Mouse (Mus musculus) embryonic facial prominence, embryonic 14.5 days (tissue): ENCODE results near the gene Eif4e3. TPM values are rescaled to one million over a fixed set of nuclear protein-coding genes. Genes with fewer than 3 reads are reported as not detected.
A peak's percentile ranks its signal among the peaks of the same experiment; 100 is the strongest.

Experiments
- ATAC-seq: fragments of 200-750 bp; cut with Nextera tagmentation; 2 replicates; pipeline ENCODE4 v1.8.0; 2017; ENCODE audit warnings: low read depth, moderate number of reproducible peaks, moderate TSS enrichment
- DNase-seq: peaks from one replicate; pipeline ENCODE4 v3.0.0-alpha.2; 2015; ENCODE audit warnings: low spot score
- H3K27ac ChIP-seq: fragments of 300-500 bp; sonication (generic); replicated peaks from 2 replicates; pipeline ENCODE4 v1.5.1; 2014; ENCODE audit warnings: low read depth, mild to moderate bottlenecking, low read length, moderate library complexity
- H3K27me3 ChIP-seq: fragments of 300-500 bp; sonication (generic); replicated peaks from 2 replicates; pipeline ENCODE4 v1.6.1; 2014; ENCODE audit warnings: low read length; ENCODE audit not compliant: control insufficient read depth, insufficient read depth
- H3K36me3 ChIP-seq: fragments of 300-500 bp; sonication (generic); 2 replicates; pipeline ENCODE4 v1.6.1; 2014; ENCODE audit warnings: low read length, mixed read lengths; ENCODE audit not compliant: control insufficient read depth, insufficient read depth
- H3K4me1 ChIP-seq: fragments of 300-500 bp; sonication (generic); 2 replicates; pipeline ENCODE4 v1.6.1; 2014; ENCODE audit warnings: antibody characterized with exemption, low read length; ENCODE audit not compliant: control insufficient read depth, insufficient read depth
- H3K4me2 ChIP-seq: fragments of 300-500 bp; sonication (generic); 2 replicates; pipeline ENCODE4 v1.6.1; 2014; ENCODE audit warnings: low read depth, mild to moderate bottlenecking, low read length, moderate library complexity, mixed read lengths
- H3K4me3 ChIP-seq: fragments of 300-500 bp; sonication (generic); 2 replicates; pipeline ENCODE4 v1.5.1; 2014; ENCODE audit warnings: low read depth, mild to moderate bottlenecking, low read length
- H3K9ac ChIP-seq: fragments of 300-500 bp; sonication (generic); 2 replicates; pipeline ENCODE4 v1.6.1; 2014; ENCODE audit warnings: low read depth, mild to moderate bottlenecking, low read length, moderate library complexity, mixed read lengths
- H3K9me3 ChIP-seq: fragments of 300-500 bp; sonication (generic); 2 replicates; pipeline ENCODE4 v1.6.1; 2016; ENCODE audit warnings: low read length; ENCODE audit not compliant: control insufficient read depth
- WGBS: fragments of 180-500 bp; shearing (Covaris S2); extraction: QIAGEN DNeasy Blood & Tissue Kit; methylation state at CpG from one replicate; pipeline ENCODE4 v1.1.7; 2014; 5-methylcytosine and 5-hydroxymethylcytosine counted together
- polyA plus RNA-seq: library from polyadenylated mRNA; unstranded; fragments of >200 nt; fragmentation: Nextera tagmentation; extraction: Ambion mirVana; gene quantifications from 2 replicates; pipeline ENCODE4 v1.2.1, GENCODE M21; 2014

The Eif4e3 gene
- 11.2 and 12.1 TPM in 2 replicates for polyA plus RNA-seq

- Histone ChIP-seq H3K36me3 (no peaks in the 10 kb centered on the region), H3K9ac (peak within 1 kb of the TSS; percentile 81)
- WGBS, result under 1% methylated on average over 17 of the region's 75 CpGs
Measured at GRCm38 (mm10) chr6:99666318-99667171, at the start of gene Eif4e3, which contains the start of gene Gm20696. Eif4e3 (minus strand) TSS chr6:99666771. Gm20696 (minus strand) TSS chr6:99666797.

GRCm38 (mm10) chr6:99715913-99716312 lies 49.3 kb upstream of the Eif4e3 start:
- H3K4me1 ChIP-seq, result no peaks in the 10 kb centered on the region
- H3K27ac ChIP-seq, result no peak overlapping the region
- ATAC-seq, result no peak
- no peak overlapping the region for H3K4me3 ChIP-seq
- 71% methylated on average over 6 of the region's 6 CpGs for WGBS
- DNase-seq, result no peak
- H3K9ac ChIP-seq, result no peak overlapping the region
- H3K27me3 ChIP-seq, result peaks cover 3% of the 10 kb centered on the region; the same call in 1 of the 2 replicates
- H3K4me2 ChIP-seq, result no peak overlapping the region
- H3K9me3 ChIP-seq, result no peaks in the 10 kb centered on the region
- no peaks in the 10 kb centered on the region for H3K36me3 ChIP-seq

More at GRCm38 (mm10) chr6:99666318-99667171, at the start of gene Eif4e3, which contains the start of gene Gm20696:
- DNase-seq (peak; percentile 56), ATAC-seq (peak; percentile 75)
- no peaks in the 10 kb centered on the region for H3K27me3 ChIP-seq
- H3K4me3 ChIP-seq, result peak within 1 kb of the TSS; percentile 71
- H3K4me1 ChIP-seq, result peaks cover 10% of the 10 kb centered on the region
- H3K9me3 ChIP-seq, result no peaks in the 10 kb centered on the region
- H3K27ac ChIP-seq, result peak within 1 kb of the TSS; percentile 13
- peak within 1 kb of the TSS; percentile 94 for H3K4me2 ChIP-seq

DNA sequence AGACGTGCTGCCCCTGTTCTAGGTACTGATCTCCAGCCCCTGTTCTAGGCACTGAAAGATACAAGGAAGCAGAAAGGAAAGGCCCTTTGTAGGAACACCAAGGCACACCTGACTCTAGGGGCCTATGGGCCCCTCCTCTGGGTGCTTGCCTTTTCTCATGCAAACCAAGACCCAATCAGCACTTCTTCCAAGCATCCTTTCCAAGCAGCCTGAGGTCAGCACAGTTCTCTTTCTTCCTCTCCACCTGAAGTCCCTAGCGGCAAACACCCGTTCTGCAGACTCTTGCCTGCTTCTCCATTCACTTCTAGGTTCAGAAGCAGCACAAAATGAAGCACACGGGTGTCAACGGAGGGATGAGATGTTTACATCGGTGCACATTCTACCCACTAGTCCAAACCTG lies 48.6 kb upstream of the Eif4e3 start:
- Histone ChIP-seq H3K27ac (no peak overlapping the region), H3K4me3 (no peak overlapping the region), H3K9me3 (no peaks in the 10 kb centered on the region), H3K4me1 (no peaks in the 10 kb centered on the region), H3K27me3 (peaks cover 3% of the 10 kb centered on the region; the same call in 1 of the 2 replicates), H3K36me3 (no peaks in the 10 kb centered on the region), H3K9ac (no peak overlapping the region), H3K4me2 (no peak overlapping the region)
- ATAC-seq, result no peak
- WGBS, result 62% methylated on average over 6 of the region's 6 CpGs
- no peak for DNase-seq

GRCm38 (mm10) chr6:99713256-99713655 lies 46.7 kb upstream of the Eif4e3 start:
- Histone ChIP-seq H3K4me3 (no peak overlapping the region), H3K9ac (no peak overlapping the region), H3K27me3 (peaks cover 3% of the 10 kb centered on the region; the same call in 1 of the 2 replicates), H3K9me3 (no peaks in the 10 kb centered on the region), H3K4me1 (no peaks in the 10 kb centered on the region), H3K27ac (no peak overlapping the region), H3K4me2 (no peak overlapping the region), H3K36me3 (no peaks in the 10 kb centered on the region)
- DNase-seq, result no peak
- 70% methylated on average over 5 of the region's 5 CpGs for WGBS
- ATAC-seq, result no peak

- Histone ChIP-seq H3K27ac (no peak overlapping the region), H3K27me3 (peaks cover 2% of the 10 kb centered on the region; the same call in 1 of the 2 replicates), H3K4me1 (no peaks in the 10 kb centered on the region), H3K9ac (no peak overlapping the region), H3K4me3 (no peak overlapping the region), H3K4me2 (no peak overlapping the region), H3K9me3 (no peaks in the 10 kb centered on the region), H3K36me3 (no peaks in the 10 kb centered on the region)
- no peak for DNase-seq
- 76% methylated on average over 11 of the region's 11 CpGs for WGBS
- no peak for ATAC-seq
Measured at GRCm38 (mm10) chr6:99711576-99712101, 45.1 kb upstream of the Eif4e3 start.

GRCm38 (mm10) chr6:99700484-99700883 lies 33.9 kb upstream of the Eif4e3 start:
- DNase-seq, result peak; percentile 64
- Histone ChIP-seq H3K4me1 (peaks cover 9% of the 10 kb centered on the region; the same call in 1 of the 2 replicates), H3K4me2 (0 out of 2 replicates have a peak overlapping the region, but pooled peaks have one; percentile 7), H3K9ac (0 out of 2 replicates have a peak overlapping the region, but pooled peaks have one; percentile 10), H3K27ac (0 out of 2 replicates have a peak overlapping the region, but pooled peaks have one; percentile 39), H3K9me3 (no peaks in the 10 kb centered on the region), H3K36me3 (no peaks in the 10 kb centered on the region), H3K4me3 (no peak overlapping the region), H3K27me3 (no peaks in the 10 kb centered on the region; the same call in 1 of the 2 replicates)
- 43% methylated on average over 3 of the region's 3 CpGs for WGBS
- ATAC-seq, result peak; percentile 68

DNA sequence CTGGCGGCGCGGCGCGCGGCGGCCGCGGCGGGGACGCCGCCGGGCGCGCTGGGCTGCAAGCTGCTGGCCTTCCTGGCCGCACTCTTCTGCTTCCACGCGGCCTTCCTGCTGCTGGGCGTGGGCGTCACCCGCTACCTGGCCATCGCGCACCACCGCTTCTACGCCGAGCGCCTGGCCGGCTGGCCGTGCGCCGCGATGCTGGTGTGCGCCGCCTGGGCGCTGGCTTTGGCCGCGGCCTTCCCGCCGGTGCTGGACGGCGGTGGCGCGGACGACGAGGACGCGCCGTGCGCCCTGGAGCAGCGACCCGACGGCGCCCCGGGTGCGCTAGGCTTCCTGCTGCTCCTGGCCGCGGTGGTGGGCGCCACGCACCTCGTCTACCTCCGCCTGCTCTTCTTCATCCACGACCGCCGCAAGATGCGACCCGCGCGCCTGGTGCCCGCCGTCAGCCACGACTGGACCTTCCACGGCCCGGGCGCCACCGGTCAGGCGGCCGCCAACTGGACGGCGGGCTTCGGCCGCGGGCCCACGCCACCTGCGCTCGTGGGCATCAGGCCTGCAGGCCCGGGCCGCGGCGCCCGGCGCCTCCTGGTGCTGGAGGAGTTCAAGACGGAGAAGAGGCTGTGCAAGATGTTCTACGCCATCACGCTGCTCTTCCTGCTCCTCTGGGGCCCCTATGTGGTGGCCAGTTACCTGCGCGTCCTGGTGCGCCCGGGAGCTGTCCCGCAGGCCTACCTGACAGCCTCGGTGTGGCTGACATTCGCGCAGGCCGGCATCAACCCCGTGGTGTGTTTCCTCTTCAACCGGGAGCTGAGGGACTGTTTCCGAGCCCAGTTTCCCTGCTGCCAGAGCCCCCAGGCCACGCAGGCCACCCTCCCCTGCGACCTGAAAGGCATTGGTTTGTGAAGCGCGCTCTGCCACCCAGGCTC lies 26.6 kb upstream of the Eif4e3 start:
- WGBS, result 2% methylated on average over 47 of the region's 110 CpGs
- peaks cover 3% of the 10 kb centered on the region; the same call in 1 of the 2 replicates for H3K4me1 ChIP-seq
- H3K4me3 ChIP-seq, result peak overlapping the region; percentile 81
- ATAC-seq, result peak; percentile 0
- DNase-seq, result peak; percentile 6
- peaks cover 20% of the 10 kb centered on the region for H3K27me3 ChIP-seq
- no peaks in the 10 kb centered on the region for H3K9me3 ChIP-seq
- peak overlapping the region; percentile 84 for H3K4me2 ChIP-seq
- no peaks in the 10 kb centered on the region for H3K36me3 ChIP-seq
- peak overlapping the region; percentile 89 for H3K9ac ChIP-seq
- H3K27ac ChIP-seq, result peak overlapping the region; percentile 68; the same call in 1 of the 2 replicates
